8 mouse cellular contexts compared by ENCODE assay signal in genomic region chr7:110059092-110059785, GRCm38 (mm10). TPM values are rescaled to one million over a fixed set of nuclear protein-coding genes. Genes with fewer than 3 reads are reported as not detected.
DNase-seq lines count a peak whose midpoint lies in the region; ATAC-seq and TF ChIP-seq lines count a peak whose summit lies in the region.
"Had no signal": no experiment of that assay in that cellular context is flagged by ENCODE, and none has a peak within 500 bp of the region (broad histone marks: within the 10 kb centered on the region; RNA-seq: fewer than 3 reads in every experiment).

No protein-coding gene starts in this region.

- peaks cover 16% of the 10 kb centered on the region for H3K4me1 ChIP-seq in kidney, embryonic 16.5 days (ENCODE audit: insufficient read depth, low read length)
- H3K4me1 ChIP-seq in ES-Bruce4 (ENCODE audit: control insufficient read depth, insufficient read depth, low read length) = no peaks in the 10 kb centered on the region
- H3K4me1 ChIP-seq in limb, embryonic 10.5 days = peaks cover 15% of the 10 kb centered on the region
- H3K4me1 ChIP-seq in stomach, postnatal 0 days (replicated peaks; ENCODE audit: control insufficient read depth, insufficient read depth) = peaks cover 3% of the 10 kb centered on the region

- TF ChIP-seq POLR2A in ES-Bruce4 (IDR thresholded peaks at IDR 0.05; ENCODE audit: insufficient read depth, low read length) = no peak

- no peak for TF ChIP-seq EP300 in ES-Bruce4 (IDR thresholded peaks at IDR 0.05; ENCODE audit: insufficient read depth, low read depth, low read length)
- no peak for TF ChIP-seq EP300 in stomach, postnatal 0 days (optimal IDR thresholded peaks at IDR 0.05)

- H3K4me3 ChIP-seq in kidney, embryonic 16.5 days (ENCODE audit: low read length) = no peak overlapping the region
- no peak overlapping the region for H3K4me3 ChIP-seq in ES-Bruce4 (ENCODE audit: low read depth, low read length)
- no peak overlapping the region for H3K4me3 ChIP-seq in limb, embryonic 10.5 days
- H3K4me3 ChIP-seq in stomach, postnatal 0 days (ENCODE audit: low read depth, low read length) = no peak overlapping the region

- WGBS in kidney, embryonic 16.5 days = 85% methylated on average over 12 of the region's 12 CpGs
- WGBS in limb, embryonic 10.5 days = 93% methylated on average over 12 of the region's 12 CpGs
- WGBS in stomach, postnatal 0 days = 82% methylated on average over 12 of the region's 12 CpGs

- no peaks in the 10 kb centered on the region for H3K9me3 ChIP-seq in kidney, embryonic 16.5 days (ENCODE audit: low read length)
- no peaks in the 10 kb centered on the region for H3K9me3 ChIP-seq in ES-Bruce4 (replicated peaks; ENCODE audit: control insufficient read depth, insufficient read depth, low read length, poor library complexity, severe bottlenecking)
- H3K9me3 ChIP-seq in limb, embryonic 10.5 days (replicated peaks) = no peaks in the 10 kb centered on the region
- H3K9me3 ChIP-seq in stomach, postnatal 0 days (ENCODE audit: control insufficient read depth, low read length) = no peaks in the 10 kb centered on the region
- H3K9me3 ChIP-seq: embryonic facial prominence, embryonic 12.5 days had no signal

- no peak overlapping the region for H3K9ac ChIP-seq in kidney, embryonic 16.5 days (replicated peaks; ENCODE audit: low read length)
- peak overlapping the region; percentile 97 for H3K9ac ChIP-seq in ES-Bruce4 (ENCODE audit: low read depth, poor library complexity, severe bottlenecking)
- no peak overlapping the region for H3K9ac ChIP-seq in stomach, postnatal 0 days (ENCODE audit: low read length)
- H3K9ac ChIP-seq: embryonic facial prominence, embryonic 12.5 days had no signal

- H3K27ac ChIP-seq in kidney, embryonic 16.5 days (ENCODE audit: low read length) = no peak overlapping the region
- peak overlapping the region; percentile 66 for H3K27ac ChIP-seq in ES-Bruce4 (ENCODE audit: insufficient read depth, low read length)
- H3K27ac ChIP-seq in limb, embryonic 10.5 days = no peak overlapping the region
- H3K27ac ChIP-seq in stomach, postnatal 0 days (replicated peaks) = no peak overlapping the region

- no peak for ATAC-seq in kidney, embryonic 16.5 days (ENCODE audit: low FRiP score, low TSS enrichment)
- no peak for ATAC-seq in stomach, postnatal 0 days (ENCODE audit: low FRiP score, low TSS enrichment)

- H3K36me3 ChIP-seq in kidney, embryonic 16.5 days (ENCODE audit: insufficient read depth, low read length) = peaks cover 8% of the 10 kb centered on the region
- peaks cover 27% of the 10 kb centered on the region for H3K36me3 ChIP-seq in ES-Bruce4 (ENCODE audit: control insufficient read depth, insufficient read depth, low read length, poor library complexity, severe bottlenecking)
- peaks cover 67% of the 10 kb centered on the region for H3K36me3 ChIP-seq in limb, embryonic 10.5 days
- no peaks in the 10 kb centered on the region for H3K36me3 ChIP-seq in stomach, postnatal 0 days (ENCODE audit: control insufficient read depth, insufficient read depth, low read length)

- peak; percentile 19 to 39 for DNase-seq in kidney, postnatal 25 days
- peak; percentile 50 for DNase-seq in adipocyte (ENCODE audit: low spot score)
- peak; percentile 37 for DNase-seq in limb, embryonic 10.5 days (ENCODE audit: low spot score)
- DNase-seq in stomach, postnatal 0 days (ENCODE audit: low spot score) = no peak
- no peak for DNase-seq in adrenal gland, adult 18-20 months (ENCODE audit: low spot score in 2 of 2)

- H3K27me3 ChIP-seq in kidney, embryonic 16.5 days (ENCODE audit: insufficient read depth, low read length) = no peaks in the 10 kb centered on the region
- H3K27me3 ChIP-seq in ES-Bruce4 (ENCODE audit: control insufficient read depth, insufficient read depth, low read length, poor library complexity, severe bottlenecking) = no peaks in the 10 kb centered on the region
- H3K27me3 ChIP-seq in limb, embryonic 10.5 days (ENCODE audit: low read depth, poor library complexity, severe bottlenecking) = no peaks in the 10 kb centered on the region
- H3K27me3 ChIP-seq in stomach, postnatal 0 days (ENCODE audit: control insufficient read depth, insufficient read depth, low read length) = no peaks in the 10 kb centered on the region
- H3K27me3 ChIP-seq: embryonic facial prominence, embryonic 12.5 days had no signal

- TF ChIP-seq CTCF in ES-Bruce4 (IDR thresholded peaks at IDR 0.05; ENCODE audit: low read depth, low read length) = no peak
- TF ChIP-seq CTCF in stomach, postnatal 0 days (IDR thresholded peaks at IDR 0.05; ENCODE audit: low read depth) = peak; percentile 65

- H3K4me2 ChIP-seq in kidney, embryonic 16.5 days (replicated peaks; ENCODE audit: low read depth, low read length) = no peak overlapping the region
- no peak overlapping the region for H3K4me2 ChIP-seq in stomach, postnatal 0 days (replicated peaks; ENCODE audit: low read depth)

RNA-seq across cellular contexts. Expression of gene Zfp143, which starts 1.8 kb away (rescaled TPM):
- 22.3 and 22.6 TPM in 2 replicates for polyA plus RNA-seq in kidney, embryonic 16.5 days (2015; fragmentation: Nextera tagmentation; extraction: Ambion mirVana)
- 40.0 and 42.7 TPM in 2 replicates for polyA plus RNA-seq in ES-Bruce4 (2011; ENCODE audit: insufficient read depth, insufficient read length, low read depth, missing spikeins)
- polyA plus RNA-seq in limb, embryonic 10.5 days (2016; fragmentation: Nextera tagmentation; extraction: Ambion mirVana) = 23.8 and 27.5 TPM in 2 replicates
- polyA plus RNA-seq in stomach, postnatal 0 days (2015; fragmentation: Nextera tagmentation; extraction: Ambion mirVana) = 6.0 and 6.4 TPM in 2 replicates
- 10 to 100 TPM; 12.1 to 14.2 TPM for total RNA-seq in adrenal gland, adult 18-20 months (2021)

RNA-seq across cellular contexts. Expression of gene Ipo7, which starts 41.2 kb away (rescaled TPM):
- polyA plus RNA-seq in kidney, embryonic 16.5 days (2015; fragmentation: Nextera tagmentation; extraction: Ambion mirVana) = 58.0 and 59.5 TPM in 2 replicates
- 249 and 281 TPM in 2 replicates for polyA plus RNA-seq in ES-Bruce4 (2011; ENCODE audit: insufficient read depth, insufficient read length, low read depth, missing spikeins)
- 49.2 and 51.6 TPM in 2 replicates for polyA plus RNA-seq in limb, embryonic 10.5 days (2016; fragmentation: Nextera tagmentation; extraction: Ambion mirVana)
- 15.6 and 16.5 TPM in 2 replicates for polyA plus RNA-seq in stomach, postnatal 0 days (2015; fragmentation: Nextera tagmentation; extraction: Ambion mirVana)
- total RNA-seq in adrenal gland, adult 18-20 months (2021) = 10 to 100 TPM; 96.2 to 96.7 TPM

Comparison
In these comparisons a context has a peak if more than half of its experiments do, and no peak if none do; other contexts are left out.
1. DNase-seq: peak in kidney, postnatal 25 days (2 of 2), adipocyte (single experiment) and limb, embryonic 10.5 days (single experiment); none in stomach, postnatal 0 days (single experiment) and adrenal gland, adult 18-20 months (0 of 2).